Mouse (Mus musculus): ENCODE measurements at regions not wholly inside any gene's neighbourhood (a gene's known extent, or its start where the extent isn't known, plus 50 kb on each side); places are given as distances from the start of the nearest gene placed in this dataset.

DNA sequence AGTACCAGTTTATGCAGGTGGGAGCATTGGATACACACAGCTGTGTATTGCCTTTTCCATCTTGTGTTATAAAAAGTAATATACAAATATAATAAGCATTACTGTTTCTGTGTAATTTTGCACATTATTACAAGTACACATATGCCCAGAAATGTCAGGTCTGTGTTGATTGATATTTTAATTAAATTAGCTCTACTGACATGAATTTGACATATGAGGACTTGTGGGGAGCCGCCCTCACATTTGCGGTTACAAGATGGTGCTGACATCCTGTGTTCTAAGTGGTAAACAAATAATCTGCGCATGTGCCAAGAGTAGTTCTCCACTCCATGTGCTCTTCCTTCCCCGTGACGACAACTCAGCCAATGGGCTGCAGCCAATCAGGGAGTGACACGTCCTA lies 362.1 kb downstream of the Rprm start:
- no peak for TF ChIP-seq CTCF (IDR thresholded peaks at IDR 0.05; ENCODE audit: low read depth)
- TF ChIP-seq EP300 (IDR thresholded peaks at IDR 0.05; ENCODE audit: low read depth), result no peak

Data from liver, postnatal 0 days (tissue).